Mouse (Mus musculus) brain, embryonic 14.5 days (tissue): ENCODE measurements at regions not wholly inside any gene's neighbourhood (a gene's known extent, or its start where the extent isn't known, plus 50 kb on each side); places are given as distances from the start of the nearest gene placed in this dataset.

Experiments
- DNase-seq: peaks from one replicate; pipeline ENCODE4 v3.0.0-alpha.2; 2011; ENCODE audit warnings: low read depth
- CTCF ChIP-seq: fragments of 200-500 bp; IDR thresholded peaks from 2 replicates; pipeline ENCODE4 v1.5.1; 2012; ENCODE audit warnings: inconsistent platforms, mild to moderate bottlenecking, moderate library complexity, borderline replicate concordance; ENCODE audit not compliant: insufficient read depth, insufficient read length; ENCODE audit errors: extremely low read depth
- POLR2A ChIP-seq: fragments of 200-500 bp; IDR thresholded peaks from 2 replicates; pipeline ENCODE4 v1.6.1; 2012; ENCODE audit warnings: mild to moderate bottlenecking, inconsistent platforms, borderline replicate concordance; ENCODE audit not compliant: poor library complexity, insufficient read depth, insufficient read length, severe bottlenecking; ENCODE audit errors: extremely low read depth

- TF ChIP-seq POLR2A: no peak
- TF ChIP-seq CTCF: no peak
- no peak for DNase-seq
These were observed 152.5 kb upstream of the Ctnnb1 start for GRCm38 (mm10) chr9:120776456-120777001.

- DNase-seq: peak; percentile 21
- TF ChIP-seq POLR2A: no peak
- no peak for TF ChIP-seq CTCF
These were observed 152.0 kb upstream of the Ctnnb1 start for GRCm38 (mm10) chr9:120777016-120777415.

GRCm38 (mm10) chr9:120777501-120777900 lies 151.5 kb upstream of the Ctnnb1 start:
- TF ChIP-seq POLR2A (no peak), CTCF (no peak)
- DNase-seq: no peak

GRCm38 (mm10) chr9:120778423-120778822 lies 150.6 kb upstream of the Ctnnb1 start:
- no peak for DNase-seq
- TF ChIP-seq POLR2A (no peak), CTCF (no peak)

GRCm38 (mm10) chr9:120794210-120794609 lies 134.8 kb upstream of the Ctnnb1 start:
- TF ChIP-seq CTCF (no peak), POLR2A (no peak)
- DNase-seq: no peak

GRCm38 (mm10) chr9:120796111-120796880 lies 132.7 kb upstream of the Ctnnb1 start:
- DNase-seq: no peak
- no peak for TF ChIP-seq CTCF
- no peak for TF ChIP-seq POLR2A

- TF ChIP-seq CTCF (no peak), POLR2A (no peak)
- DNase-seq: peak; percentile 41
These were observed 130.9 kb upstream of the Ctnnb1 start for GRCm38 (mm10) chr9:120797996-120798663.

- TF ChIP-seq POLR2A (no peak), CTCF (no peak)
- no peak for DNase-seq
These were observed 130.1 kb upstream of the Ctnnb1 start for GRCm38 (mm10) chr9:120798901-120799300.

- no peak for DNase-seq
- no peak for TF ChIP-seq CTCF
- no peak for TF ChIP-seq POLR2A
These were observed 126.4 kb upstream of the Ctnnb1 start for GRCm38 (mm10) chr9:120802646-120803045.

GRCm38 (mm10) chr9:120804760-120805294 lies 124.2 kb upstream of the Ctnnb1 start:
- no peak for DNase-seq
- TF ChIP-seq POLR2A (no peak), CTCF (no peak)

- no peak for DNase-seq
- no peak for TF ChIP-seq CTCF
- TF ChIP-seq POLR2A: no peak
These were observed 120.1 kb upstream of the Ctnnb1 start for GRCm38 (mm10) chr9:120808741-120809425.

- TF ChIP-seq CTCF (no peak), POLR2A (no peak)
- no peak for DNase-seq
These were observed 117.5 kb upstream of the Ctnnb1 start for GRCm38 (mm10) chr9:120811522-120811921.

- no peak for TF ChIP-seq CTCF
- DNase-seq: no peak
These were observed 116.3 kb upstream of the Ctnnb1 start for GRCm38 (mm10) chr9:120812667-120813210.

- DNase-seq: no peak
- no peak for TF ChIP-seq POLR2A
- TF ChIP-seq CTCF: no peak
These were observed 114.7 kb upstream of the Ctnnb1 start for GRCm38 (mm10) chr9:120814286-120814685.
